Mouse (Mus musculus) embryonic facial prominence, embryonic 13.5 days (tissue): Measurements from ENCODE around the gene Casp8. TPM values are rescaled to one million over a fixed set of nuclear protein-coding genes. Genes with fewer than 3 reads are reported as not detected.
"Not testable (repeated sequence)": the region's sequence is repeated elsewhere in the genome, so short reads cannot be mapped to it uniquely, and the experiment has no call there.

Experiments
- ATAC-seq: fragments of 200-750 bp; cut with Nextera tagmentation; 2 replicates; pipeline ENCODE4 v1.8.0; 2017; ENCODE audit warnings: low read depth; ENCODE audit not compliant: insufficient number of reproducible peaks, insufficient read depth, low FRiP score, low TSS enrichment
- H3K27ac ChIP-seq: fragments of 300-500 bp; sonication (generic); 2 replicates; pipeline ENCODE4 v1.5.1; 2015; ENCODE audit warnings: moderate library complexity, mild to moderate bottlenecking, inconsistent platforms
- H3K27me3 ChIP-seq: fragments of 300-500 bp; sonication (generic); 2 replicates; pipeline ENCODE4 v1.6.1; 2015; ENCODE audit warnings: mild to moderate bottlenecking, inconsistent platforms
- H3K36me3 ChIP-seq: fragments of 300-500 bp; sonication (generic); 2 replicates; pipeline ENCODE4 v1.6.1; 2015; ENCODE audit warnings: mild to moderate bottlenecking, inconsistent platforms
- H3K4me1 ChIP-seq: fragments of 300-500 bp; sonication (generic); 2 replicates; pipeline ENCODE4 v1.6.1; 2015; ENCODE audit warnings: inconsistent platforms
- H3K4me2 ChIP-seq: fragments of 300-500 bp; sonication (generic); 2 replicates; pipeline ENCODE4 v1.6.1; 2015; ENCODE audit warnings: moderate library complexity, mild to moderate bottlenecking, inconsistent platforms
- H3K4me3 ChIP-seq: fragments of 300-500 bp; sonication (generic); 2 replicates; pipeline ENCODE4 v1.5.1; 2015; ENCODE audit warnings: mild to moderate bottlenecking, inconsistent platforms
- H3K9ac ChIP-seq: fragments of 300-500 bp; sonication (generic); 2 replicates; pipeline ENCODE4 v1.6.1; 2015; ENCODE audit warnings: mild to moderate bottlenecking, inconsistent platforms
- H3K9me3 ChIP-seq: fragments of 300-500 bp; sonication (generic); 2 replicates; pipeline ENCODE4 v1.6.1; 2016; ENCODE audit warnings: inconsistent platforms
- WGBS: fragments of 180-500 bp; shearing (Covaris S2); methylation state at CpG from one replicate; pipeline ENCODE4 v1.1.7; 2015; ENCODE audit warnings: mixed read lengths; 5-methylcytosine and 5-hydroxymethylcytosine counted together
- polyA plus RNA-seq: library from polyadenylated mRNA; unstranded; fragments of >200 nt; fragmentation: Nextera tagmentation; extraction: Ambion mirVana; gene quantifications from 2 replicates; pipeline ENCODE4 v1.2.1, GENCODE M21; 2015

Casp8 gene
- polyA plus RNA-seq, 1 experiment from 2014 or later, result 31.2 TPM

DNA sequence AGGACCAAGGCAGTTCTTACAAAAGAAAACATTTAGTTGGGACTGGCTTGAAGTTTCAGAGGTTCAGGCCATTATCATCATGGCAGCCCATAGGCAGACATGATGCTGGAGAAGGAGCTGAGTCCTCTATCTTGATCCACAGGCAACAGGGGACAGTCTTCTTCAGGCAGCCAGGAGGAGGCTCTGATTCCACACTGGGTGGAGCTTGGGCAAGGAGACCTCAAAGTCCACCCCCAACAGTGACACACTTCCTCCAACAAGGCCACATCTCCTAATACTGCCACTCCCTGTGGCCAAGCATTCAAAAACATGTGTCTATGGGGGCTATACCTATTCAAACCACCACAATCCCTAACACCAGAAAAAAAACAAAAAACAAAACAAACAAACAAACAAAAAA is 21.9 kb upstream of the Casp8 start:
- H3K4me3 ChIP-seq, result no peak overlapping the region
- H3K9me3 ChIP-seq, result no peaks in the 10 kb centered on the region
- no peaks in the 10 kb centered on the region for H3K36me3 ChIP-seq
- no peak overlapping the region for H3K9ac ChIP-seq
- no peak for ATAC-seq
- H3K27me3 ChIP-seq, result no peaks in the 10 kb centered on the region
- H3K4me2 ChIP-seq, result no peak overlapping the region
- H3K4me1 ChIP-seq, result no peaks in the 10 kb centered on the region
- H3K27ac ChIP-seq, result no peak overlapping the region

- H3K4me1 ChIP-seq, result no peaks in the 10 kb centered on the region
- no peaks in the 10 kb centered on the region for H3K9me3 ChIP-seq
- no peaks in the 10 kb centered on the region for H3K27me3 ChIP-seq
- H3K27ac ChIP-seq, result no peak overlapping the region
- no peaks in the 10 kb centered on the region for H3K36me3 ChIP-seq
- H3K9ac ChIP-seq, result no peak overlapping the region
- ATAC-seq, result no peak
- no peak overlapping the region for H3K4me3 ChIP-seq
- H3K4me2 ChIP-seq, result no peak overlapping the region
- WGBS, result 66% methylated on average over 2 of the region's 2 CpGs
These were observed 21.3 kb upstream of the Casp8 start for GRCm38 (mm10) chr1:58773905-58774304.

DNA sequence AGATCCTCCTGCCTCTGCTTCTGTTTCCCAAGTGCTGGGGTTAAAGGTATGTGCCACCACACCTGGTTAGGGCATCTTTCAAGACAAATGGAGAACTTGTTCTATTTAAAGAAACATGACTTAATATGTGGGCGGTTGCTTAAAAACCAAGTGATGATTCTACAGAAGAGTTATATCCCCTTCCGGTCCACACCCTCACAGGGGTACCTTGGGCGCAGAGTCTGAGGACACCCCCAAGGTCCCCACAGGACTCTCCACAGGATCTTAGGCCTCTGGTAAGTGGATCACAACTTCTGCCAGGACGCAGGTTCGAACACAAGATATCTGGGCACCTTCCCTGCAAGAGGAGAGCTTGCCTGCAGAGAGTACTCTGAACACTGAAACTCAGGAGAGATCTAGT is 19.8 kb upstream of the Casp8 start:
- H3K27me3 ChIP-seq, result no peaks in the 10 kb centered on the region
- H3K4me2 ChIP-seq, result no peak overlapping the region
- no peaks in the 10 kb centered on the region for H3K36me3 ChIP-seq
- ATAC-seq, result no peak
- H3K4me3 ChIP-seq, result no peak overlapping the region
- WGBS, result 94% methylated on average over 5 of the region's 5 CpGs
- H3K27ac ChIP-seq, result no peak overlapping the region
- no peaks in the 10 kb centered on the region for H3K9me3 ChIP-seq
- H3K9ac ChIP-seq, result no peak overlapping the region
- H3K4me1 ChIP-seq, result no peaks in the 10 kb centered on the region

DNA sequence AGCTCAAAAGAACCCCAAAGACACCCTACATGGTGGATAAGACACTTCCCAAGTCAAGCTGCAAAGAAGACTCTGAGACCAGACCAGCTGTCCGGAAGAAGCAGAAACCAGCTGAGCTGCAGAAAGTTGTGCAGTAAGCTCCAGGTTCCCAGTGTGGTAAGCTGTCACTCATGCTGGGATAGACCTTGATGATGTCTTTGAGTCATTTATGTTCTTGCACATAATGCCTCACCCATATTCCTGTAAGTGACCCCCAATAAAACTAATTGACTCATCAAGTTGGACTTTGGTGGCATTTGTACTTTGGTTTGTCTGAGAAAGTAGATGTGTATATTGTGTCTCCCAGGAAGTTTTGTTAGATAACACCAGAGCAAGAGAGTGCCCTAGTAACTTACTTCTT is 17.6 kb upstream of the Casp8 start:
- H3K36me3 ChIP-seq, result no peaks in the 10 kb centered on the region
- no peaks in the 10 kb centered on the region for H3K4me1 ChIP-seq
- no peak overlapping the region for H3K4me3 ChIP-seq
- H3K4me2 ChIP-seq, result no peak overlapping the region
- no peak for ATAC-seq
- no peak overlapping the region for H3K9ac ChIP-seq
- H3K9me3 ChIP-seq, result no peaks in the 10 kb centered on the region
- H3K27ac ChIP-seq, result no peak overlapping the region
- 89% methylated on average over 1 of the region's 1 CpGs for WGBS
- H3K27me3 ChIP-seq, result no peaks in the 10 kb centered on the region

GRCm38 (mm10) chr1:58778226-58778625 is 16.9 kb upstream of the Casp8 start:
- no peak for ATAC-seq
- 11% methylated on average over 1 of the region's 1 CpGs for WGBS
- no peak overlapping the region for H3K4me2 ChIP-seq

GRCm38 (mm10) chr1:58786276-58786675 is 8.9 kb upstream of the Casp8 start:
- no peak overlapping the region for H3K4me3 ChIP-seq
- H3K36me3 ChIP-seq, result no peaks in the 10 kb centered on the region
- ATAC-seq, result no peak
- H3K9ac ChIP-seq, result no peak overlapping the region
- H3K27me3 ChIP-seq, result no peaks in the 10 kb centered on the region
- H3K4me2 ChIP-seq, result no peak overlapping the region
- WGBS, result 92% methylated on average over 2 of the region's 2 CpGs
- no peaks in the 10 kb centered on the region for H3K9me3 ChIP-seq
- H3K27ac ChIP-seq, result no peak overlapping the region
- no peaks in the 10 kb centered on the region for H3K4me1 ChIP-seq

More at GRCm38 (mm10) chr1:58778226-58778625, 16.9 kb upstream of the Casp8 start:
- H3K4me1 ChIP-seq, result no peaks in the 10 kb centered on the region
- no peaks in the 10 kb centered on the region for H3K36me3 ChIP-seq
- no peak overlapping the region for H3K9ac ChIP-seq
- no peaks in the 10 kb centered on the region for H3K27me3 ChIP-seq
- no peak overlapping the region for H3K27ac ChIP-seq
- H3K9me3 ChIP-seq, result no peaks in the 10 kb centered on the region
- no peak overlapping the region for H3K4me3 ChIP-seq

GRCm38 (mm10) chr1:58788410-58788809 is 6.8 kb upstream of the Casp8 start:
- H3K9ac ChIP-seq, result no peak overlapping the region
- H3K4me1 ChIP-seq, result no peaks in the 10 kb centered on the region
- no peak overlapping the region for H3K27ac ChIP-seq
- 96% methylated on average over 4 of the region's 4 CpGs for whole genome bisulfite sequencing
- no peaks in the 10 kb centered on the region for H3K9me3 ChIP-seq
- H3K36me3 ChIP-seq, result no peaks in the 10 kb centered on the region
- H3K4me3 ChIP-seq, result no peak overlapping the region
- H3K4me2 ChIP-seq, result no peak overlapping the region
- ATAC-seq, result no peak
- no peaks in the 10 kb centered on the region for H3K27me3 ChIP-seq

DNA sequence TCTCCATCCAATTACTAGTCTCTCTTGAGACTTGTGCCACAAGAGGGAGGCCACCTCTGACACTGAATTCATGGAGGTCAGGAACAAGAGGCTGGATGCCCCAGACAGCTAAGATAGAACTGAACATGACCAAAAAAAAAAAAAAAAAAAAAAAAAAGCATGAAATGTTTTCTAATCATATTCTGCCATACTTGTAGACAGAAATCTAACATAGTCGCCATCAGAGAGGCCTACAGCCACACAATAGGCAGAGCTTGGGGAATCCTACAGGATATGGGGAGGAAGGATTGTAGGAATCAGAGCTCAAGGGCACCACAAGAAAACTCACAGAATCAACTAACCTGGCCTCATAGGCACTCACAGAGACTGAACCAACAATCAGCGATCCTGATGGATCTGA is 469 bp upstream of the Casp8 start:
- H3K9ac ChIP-seq, result no peak overlapping the region
- H3K4me3 ChIP-seq, result peak overlapping the region; percentile 69; the same call in 1 of the 2 replicates
- no peaks in the 10 kb centered on the region for H3K9me3 ChIP-seq
- H3K4me2 ChIP-seq, result peak overlapping the region; percentile 80
- WGBS, result 52% methylated on average over 2 of the region's 2 CpGs
- no peak overlapping the region for H3K27ac ChIP-seq
- peaks cover 6% of the 10 kb centered on the region for H3K36me3 ChIP-seq
- peaks cover 7% of the 10 kb centered on the region; the same call in 1 of the 2 replicates for H3K4me1 ChIP-seq
- no peak for ATAC-seq
- H3K27me3 ChIP-seq, result no peaks in the 10 kb centered on the region

DNA sequence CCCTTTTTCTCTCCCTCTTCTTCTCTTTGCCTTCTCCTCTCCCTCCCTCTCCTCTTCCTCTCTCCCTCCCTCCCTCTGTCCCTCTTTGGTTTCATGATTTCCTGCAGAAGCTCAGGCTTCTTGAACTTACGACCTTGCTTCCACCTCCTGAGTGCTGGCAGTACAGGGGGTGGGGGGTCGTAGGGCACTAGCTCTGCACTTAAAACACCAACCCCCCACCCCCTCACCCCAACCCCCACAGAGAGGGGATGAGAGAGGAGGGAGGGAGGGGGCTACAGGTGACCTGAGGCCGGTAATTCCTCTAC is 837 bp downstream of the Casp8 start:
- peak overlapping the region; percentile 80 for H3K4me2 ChIP-seq
- H3K36me3 ChIP-seq, result peaks cover 6% of the 10 kb centered on the region
- peak overlapping the region; percentile 87 for H3K9ac ChIP-seq
- peaks cover 7% of the 10 kb centered on the region; the same call in 1 of the 2 replicates for H3K4me1 ChIP-seq
- no peak for ATAC-seq
- WGBS, result 5% methylated on average over 3 of the region's 3 CpGs
- H3K4me3 ChIP-seq, result peak overlapping the region; percentile 69
- H3K27me3 ChIP-seq, result no peaks in the 10 kb centered on the region
- H3K27ac ChIP-seq, result 0 out of 2 replicates have a peak overlapping the region, but pooled peaks have one; percentile 67
- no peaks in the 10 kb centered on the region for H3K9me3 ChIP-seq

- no peak overlapping the region for H3K27ac ChIP-seq
- peaks cover 6% of the 10 kb centered on the region for H3K36me3 ChIP-seq
- ATAC-seq, result no peak
- no peak overlapping the region for H3K9ac ChIP-seq
- no peak overlapping the region for H3K4me3 ChIP-seq
- WGBS, result 52% methylated on average over 4 of the region's 4 CpGs
- H3K27me3 ChIP-seq, result no peaks in the 10 kb centered on the region
- no peaks in the 10 kb centered on the region for H3K9me3 ChIP-seq
- peak overlapping the region; percentile 27 for H3K4me2 ChIP-seq
- H3K4me1 ChIP-seq, result peaks cover 7% of the 10 kb centered on the region; the same call in 1 of the 2 replicates
These were observed 1.7 kb downstream of the Casp8 start for GRCm38 (mm10) chr1:58796853-58797252.

- Histone ChIP-seq H3K9ac (no peak overlapping the region), H3K4me2 (0 out of 2 replicates have a peak overlapping the region, but pooled peaks have one; percentile 27), H3K4me3 (no peak overlapping the region), H3K9me3 (no peaks in the 10 kb centered on the region), H3K27ac (no peak overlapping the region), H3K36me3 (peaks cover 6% of the 10 kb centered on the region), H3K27me3 (no peaks in the 10 kb centered on the region), H3K4me1 (peaks cover 7% of the 10 kb centered on the region; the same call in 1 of the 2 replicates)
- no peak for ATAC-seq
- 75% methylated on average over 2 of the region's 2 CpGs for WGBS
These were observed 2.2 kb downstream of the Casp8 start for GRCm38 (mm10) chr1:58797370-58797769.

- ATAC-seq, result no peak
- WGBS, result 93% methylated on average over 4 of the region's 4 CpGs
These were observed 3.7 kb downstream of the Casp8 start for GRCm38 (mm10) chr1:58798911-58799310.

DNA sequence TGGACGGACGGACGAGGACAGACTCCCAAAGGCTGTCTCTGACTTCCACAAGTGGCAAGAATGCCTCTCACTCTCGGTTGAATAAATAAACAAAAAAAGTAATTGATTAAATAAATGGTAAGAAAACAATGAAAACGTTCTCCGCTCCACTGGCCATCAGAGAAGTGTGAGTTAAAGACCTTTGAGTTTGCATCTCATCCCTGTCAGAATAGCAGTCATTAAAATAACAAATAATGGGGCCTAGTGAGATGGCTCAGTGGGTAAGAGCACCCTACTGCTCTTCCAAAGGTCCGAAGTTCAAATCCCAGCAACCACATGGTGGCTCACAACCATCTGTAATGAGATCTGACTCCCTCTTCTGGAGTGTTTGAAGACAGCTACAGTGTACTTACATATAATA is 5.5 kb downstream of the Casp8 start:
- not testable (repeated sequence) for ATAC-seq

More at GRCm38 (mm10) chr1:58798911-58799310, 3.7 kb downstream of the Casp8 start:
- H3K27ac ChIP-seq, result no peak overlapping the region
- H3K9ac ChIP-seq, result no peak overlapping the region
- no peak overlapping the region for H3K4me3 ChIP-seq
- H3K27me3 ChIP-seq, result no peaks in the 10 kb centered on the region
- peaks cover 6% of the 10 kb centered on the region for H3K36me3 ChIP-seq
- H3K9me3 ChIP-seq, result no peaks in the 10 kb centered on the region
- no peak overlapping the region for H3K4me2 ChIP-seq
- peaks cover 7% of the 10 kb centered on the region; the same call in 1 of the 2 replicates for H3K4me1 ChIP-seq

More for the DNA sequence above, 5.5 kb downstream of the Casp8 start:
- H3K9me3 ChIP-seq, H3K27ac ChIP-seq, H3K36me3 ChIP-seq, H3K4me2 ChIP-seq, H3K27me3 ChIP-seq, H3K4me3 ChIP-seq, H3K4me1 ChIP-seq, H3K9ac ChIP-seq: not testable (repeated sequence)
- WGBS, result 89% methylated on average over 7 of the region's 7 CpGs
